Mouse (Mus musculus): Measurements from ENCODE around the gene Diaph2.
"Not testable (repeated sequence)": the region's sequence is repeated elsewhere in the genome, so short reads cannot be mapped to it uniquely, and the experiment has no call there.

Diaph2 gene

GRCm38 (mm10) chrX:129831903-129832302 lies 82.4 kb downstream of the Diaph2 start:
- DNase-seq: no peak

DNA sequence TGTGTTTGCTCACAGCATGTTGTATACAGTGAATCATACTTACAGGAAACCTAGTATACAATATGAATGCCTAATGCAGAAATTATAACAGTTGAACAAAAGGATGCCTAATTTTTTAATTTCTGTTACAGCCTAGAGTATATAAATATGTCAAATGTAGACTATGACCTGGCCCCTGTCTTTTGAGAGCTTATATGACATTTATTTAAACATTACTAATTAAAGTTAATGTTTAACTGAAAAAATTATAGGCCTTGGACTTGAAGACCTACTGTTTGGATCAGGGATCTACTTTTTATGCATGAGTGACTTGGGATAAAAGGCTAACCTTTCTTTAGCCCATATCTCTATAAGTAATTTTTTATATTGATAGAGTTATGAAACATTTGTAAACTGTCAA lies 84.3 kb downstream of the Diaph2 start:
- no peak for DNase-seq

GRCm38 (mm10) chrX:129884465-129884864 lies 134.9 kb downstream of the Diaph2 start:
- peak; percentile 48 to 54 for DNase-seq

DNA sequence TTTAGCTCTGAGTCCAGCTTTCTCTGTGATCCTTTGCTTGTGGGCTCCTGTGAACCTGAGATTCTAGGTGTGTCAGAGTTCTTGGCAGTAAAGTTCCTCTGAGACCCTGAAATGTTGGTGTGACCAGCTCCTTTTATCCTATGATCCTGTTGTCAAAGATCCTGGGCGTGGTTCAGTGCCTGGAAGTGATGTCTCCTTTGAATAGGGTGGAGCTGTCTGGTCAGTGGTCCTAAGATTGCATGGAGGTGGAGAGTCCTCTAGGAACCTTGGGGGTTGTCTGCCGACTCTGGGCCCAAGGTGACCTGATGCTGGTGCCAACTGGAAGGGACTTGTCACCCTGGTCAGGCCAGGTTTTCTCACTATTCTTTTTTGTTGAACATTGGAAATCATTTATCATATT lies 176.3 kb downstream of the Diaph2 start:
- DNase-seq: no peak

DNA sequence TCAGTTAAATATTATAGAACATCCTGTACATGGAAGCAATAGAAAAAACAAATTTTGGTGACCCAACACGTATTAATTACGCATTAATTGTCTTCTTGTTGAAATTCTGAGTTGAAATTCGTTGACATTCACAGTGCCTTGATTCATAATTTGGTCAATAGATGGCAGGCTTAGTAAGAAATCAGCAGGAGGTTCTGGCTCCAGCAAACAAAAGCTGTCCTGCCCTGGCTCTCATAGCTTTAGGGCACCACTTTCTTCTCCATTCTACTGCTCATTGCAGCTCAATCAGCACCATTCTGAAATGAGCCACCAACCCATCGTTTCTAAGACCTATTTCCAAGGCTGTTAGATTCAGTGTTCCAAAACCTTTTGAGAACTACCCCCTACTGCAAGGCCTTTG lies 225.3 kb downstream of the Diaph2 start:
- no peak for DNase-seq

DNA sequence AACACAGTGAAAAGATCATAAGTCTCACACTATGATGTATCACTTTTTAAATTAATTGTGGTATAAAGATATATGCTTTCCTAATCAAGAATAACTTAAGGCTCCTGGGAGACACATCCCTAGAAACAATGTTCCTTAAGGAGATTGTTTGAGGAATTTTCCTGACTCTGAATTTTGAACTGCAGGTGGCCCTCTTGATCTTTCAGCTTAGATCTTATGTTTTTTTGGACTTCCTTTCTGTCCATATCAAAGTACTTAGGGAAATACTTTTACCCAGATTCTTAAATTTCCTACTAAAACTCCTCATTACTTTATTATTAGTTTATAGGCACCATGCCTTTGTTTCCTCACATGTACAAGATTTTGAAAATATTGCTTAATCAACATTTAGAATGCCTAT lies 258.7 kb downstream of the Diaph2 start:
- DNase-seq: no peak

- DNase-seq: no peak
Observed at GRCm38 (mm10) chrX:130019735-130020134, 270.2 kb downstream of the Diaph2 start.

- no peak for DNase-seq
Observed at GRCm38 (mm10) chrX:130044525-130044924, 295.0 kb downstream of the Diaph2 start.

DNA sequence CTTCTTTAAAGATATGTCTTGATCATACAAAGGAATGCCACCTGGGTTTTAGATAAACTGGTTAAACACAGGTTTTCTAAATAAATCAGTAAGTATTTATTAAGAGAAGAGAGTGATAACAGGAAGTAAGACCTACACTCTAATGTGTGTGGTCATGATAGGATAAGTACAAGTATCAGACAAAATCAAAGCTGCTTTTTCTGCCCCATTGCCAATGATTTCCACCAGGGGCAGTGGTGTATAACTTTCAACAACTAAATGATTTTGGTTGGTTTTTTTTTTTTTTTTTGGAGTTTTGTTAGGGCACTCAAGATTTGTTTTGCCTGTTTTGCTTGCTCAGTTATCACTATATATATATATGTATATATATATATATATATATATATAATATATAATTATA lies 399.7 kb downstream of the Diaph2 start:
- DNase-seq: peak in 1 of 2 experiments; percentile 1

- DNase-seq: no peak
Observed at GRCm38 (mm10) chrX:130152164-130152563, 402.6 kb downstream of the Diaph2 start.

- DNase-seq: no peak
Observed at GRCm38 (mm10) chrX:130173126-130173525, 423.6 kb downstream of the Diaph2 start.

- DNase-seq: no peak
Observed at GRCm38 (mm10) chrX:130187891-130188290, 438.3 kb downstream of the Diaph2 start.

DNA sequence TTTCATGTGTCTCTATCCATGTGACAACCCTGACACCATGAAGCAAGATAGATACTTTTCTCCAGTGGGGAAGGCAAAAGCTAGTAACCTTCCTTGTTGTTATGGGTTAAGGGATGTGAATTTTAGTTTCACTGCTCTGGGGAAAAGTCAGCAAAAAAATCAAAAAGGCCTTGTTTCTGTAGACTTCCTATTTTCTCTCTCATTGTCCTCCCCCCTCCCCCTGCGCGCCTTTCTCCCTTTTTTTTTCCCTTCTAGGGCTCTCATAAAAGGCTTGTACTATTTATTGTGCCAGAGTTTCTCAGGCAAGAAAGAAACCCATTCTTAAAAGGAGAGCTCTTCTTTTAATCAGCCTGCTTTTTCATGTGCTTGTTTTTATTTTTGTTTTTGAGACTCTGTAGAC lies 438.9 kb downstream of the Diaph2 start:
- DNase-seq: no peak

- no peak for DNase-seq
Observed at GRCm38 (mm10) chrX:130189250-130189649, 439.7 kb downstream of the Diaph2 start.

- not testable (repeated sequence) for DNase-seq
Observed at GRCm38 (mm10) chrX:130197412-130197811, 447.9 kb downstream of the Diaph2 start.

DNA sequence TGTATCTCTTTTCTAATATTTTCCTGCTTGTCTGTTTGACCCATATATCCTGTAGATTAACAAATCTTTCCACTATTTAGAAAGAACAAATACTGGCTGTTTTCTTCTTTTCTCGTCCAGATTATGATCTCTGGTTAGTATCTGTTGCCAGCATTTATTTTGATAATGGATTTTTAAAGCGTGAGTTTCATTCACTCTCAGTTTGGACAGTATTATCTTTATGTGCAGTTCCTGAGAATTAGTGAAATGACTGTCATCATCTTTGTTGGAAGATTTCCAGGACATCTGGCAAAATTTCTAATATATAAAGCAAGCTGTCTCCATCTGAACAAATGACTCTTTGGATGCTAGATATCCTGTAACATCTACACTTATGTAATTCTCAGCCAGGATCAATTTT lies 455.7 kb downstream of the Diaph2 start:
- no peak for DNase-seq

- DNase-seq: peak in 1 of 2 experiments; percentile 1
Observed at GRCm38 (mm10) chrX:130212227-130212626, 462.7 kb downstream of the Diaph2 start.

DNA sequence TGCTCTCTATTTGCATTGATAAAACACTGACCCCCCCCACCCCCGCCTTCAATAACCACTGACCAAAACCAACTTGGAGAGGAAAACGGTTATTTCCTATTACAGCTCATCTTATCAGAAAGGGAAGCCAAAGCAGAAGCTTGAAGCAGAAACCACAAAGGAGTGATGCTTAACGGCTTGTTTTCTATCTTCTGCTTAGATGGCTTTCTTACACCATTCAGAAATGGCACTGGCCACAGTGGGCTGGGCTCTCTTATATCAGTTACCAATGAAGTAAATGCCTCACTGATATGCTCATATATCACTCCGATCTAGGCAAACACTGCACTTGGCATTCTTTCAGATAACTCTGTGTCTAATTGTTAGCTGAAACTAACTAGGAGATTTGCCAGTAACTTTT lies 463.2 kb downstream of the Diaph2 start:
- DNase-seq: peak; percentile 1

DNA sequence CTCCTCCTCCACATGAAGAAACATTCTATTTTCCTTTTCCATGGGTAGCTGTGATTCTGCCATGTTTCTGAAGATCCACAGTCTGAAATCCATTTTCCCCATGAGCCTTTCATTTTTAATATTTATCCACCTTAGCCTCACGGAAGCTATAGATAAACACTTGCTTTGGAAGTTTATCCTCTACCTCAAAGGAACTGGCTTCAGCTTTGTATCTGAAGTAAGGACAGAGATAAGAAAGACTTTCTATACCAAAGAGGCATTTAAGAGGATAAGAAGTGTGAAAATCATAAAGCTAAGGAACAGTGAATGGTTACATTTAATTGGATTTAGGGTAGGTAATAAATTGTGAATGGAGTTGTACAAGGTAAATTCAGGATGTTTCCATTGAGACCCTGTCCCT lies 480.5 kb downstream of the Diaph2 start:
- no peak for DNase-seq

DNA sequence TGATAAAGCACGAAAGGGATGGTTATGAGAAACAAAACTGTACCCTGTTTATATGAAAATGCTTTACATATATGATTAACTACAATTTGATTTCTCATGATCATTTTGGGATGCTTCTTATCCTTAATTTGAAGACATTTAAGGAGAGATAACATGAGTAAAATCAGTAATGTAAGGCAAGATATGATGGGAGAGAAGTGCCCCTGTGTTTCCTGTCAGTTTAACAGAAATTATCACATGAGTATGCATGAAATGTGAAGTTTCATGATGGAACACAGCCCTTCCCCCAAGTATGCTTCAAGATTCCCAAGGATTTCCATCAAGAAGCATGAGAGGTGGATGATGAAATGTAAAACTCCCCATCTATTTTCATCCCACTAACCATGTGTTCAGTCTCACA lies 485.6 kb downstream of the Diaph2 start:
- DNase-seq: no peak

- no peak for DNase-seq
Observed at GRCm38 (mm10) chrX:130246652-130247051, 497.1 kb downstream of the Diaph2 start.

GRCm38 (mm10) chrX:130253664-130254063 lies 504.1 kb downstream of the Diaph2 start:
- DNase-seq: no peak

- DNase-seq: no peak
Observed at GRCm38 (mm10) chrX:130265707-130266106, 516.2 kb downstream of the Diaph2 start.

- no peak for DNase-seq
Observed at GRCm38 (mm10) chrX:130279144-130279543, 529.6 kb downstream of the Diaph2 start.

- no peak for DNase-seq
Observed at GRCm38 (mm10) chrX:130281484-130281883, 531.9 kb downstream of the Diaph2 start.

DNA sequence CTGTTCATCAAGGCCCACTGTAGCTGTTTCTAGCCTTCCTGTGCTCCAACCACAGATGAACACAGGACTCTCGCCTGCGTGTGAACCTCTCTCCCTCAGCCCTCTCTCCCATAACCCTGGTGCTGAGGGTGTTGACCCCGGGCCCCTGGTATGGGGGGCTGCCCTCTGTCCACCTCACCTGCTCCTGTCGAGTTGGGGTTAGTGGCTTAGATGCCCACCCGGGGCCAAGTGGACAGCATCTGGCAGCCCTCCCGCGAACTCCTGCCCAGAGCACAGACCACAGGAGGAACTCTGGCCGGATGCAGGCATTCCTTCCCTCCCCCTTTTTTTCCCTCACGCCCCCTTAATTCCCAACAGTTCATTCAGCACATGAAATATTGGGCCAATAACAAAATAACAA lies 537.5 kb downstream of the Diaph2 start:
- no peak for DNase-seq
